27 mouse cellular contexts compared by ENCODE assay signal in genomic region chr5:7436461-7436860, GRCm38 (mm10).
DNase-seq lines count a peak whose midpoint lies in the region; ATAC-seq and TF ChIP-seq lines count a peak whose summit lies in the region.
"Had no signal": no experiment of that assay in that cellular context is flagged by ENCODE, and none has a peak within 500 bp of the region (broad histone marks: within the 10 kb centered on the region; RNA-seq: fewer than 3 reads in every experiment).

No protein-coding gene starts in this region.

- H3K27ac ChIP-seq in lung, embryonic 14.5 days (ENCODE audit: low read depth): no peak overlapping the region
- H3K27ac ChIP-seq: heart, embryonic 15.5 days; hindbrain, embryonic 10.5 days; hindbrain, embryonic 13.5 days had no signal

- H3K9me3 ChIP-seq in lung, embryonic 14.5 days (ENCODE audit: low read depth, low read length): no peaks in the 10 kb centered on the region
- H3K9me3 ChIP-seq: G1E; heart, embryonic 12.5 days; heart, embryonic 15.5 days; hindbrain, embryonic 10.5 days; hindbrain, embryonic 13.5 days had no signal

- no peak overlapping the region for H3K4me3 ChIP-seq in lung, embryonic 14.5 days (ENCODE audit: low read depth, low read length)
- H3K4me3 ChIP-seq: heart, embryonic 12.5 days; heart, embryonic 15.5 days; hindbrain, embryonic 10.5 days; hindbrain, embryonic 13.5 days had no signal

- no peaks in the 10 kb centered on the region for H3K36me3 ChIP-seq in lung, embryonic 14.5 days (ENCODE audit: insufficient read depth)
- H3K36me3 ChIP-seq: G1E; heart, embryonic 12.5 days; heart, embryonic 15.5 days; hindbrain, embryonic 10.5 days; hindbrain, embryonic 13.5 days had no signal

- peak; percentile 2 for DNase-seq in brain, adult 2 months (ENCODE audit: low read depth, low spot score)
- DNase-seq in lung, embryonic 14.5 days: peak; percentile 0
- peak; percentile 38 for DNase-seq in lung, postnatal 10 days
- DNase-seq in lung, postnatal 36 days: peak; percentile 54
- DNase-seq in layer of hippocampus, adult 11-12 months (ENCODE audit: low spot score): no peak
- no peak for DNase-seq in right cerebral cortex, adult 2 months (ENCODE audit: low spot score in 2 of 2)
- no peak for DNase-seq in adrenal gland, adult 18-20 months (ENCODE audit: low spot score in 2 of 2)
- DNase-seq: adrenal gland, adult 2 months; adrenal gland, postnatal 14 days; cerebellum, adult 18-20 months; cerebellum, adult 9-10 months; cerebellum, postnatal 14 days; forebrain, postnatal 0 days; gastrocnemius, postnatal 25 days; heart, adult 18-20 months; heart, postnatal 10 days; heart, postnatal 36 days had no signal

- H3K9ac ChIP-seq in lung, embryonic 14.5 days: no peak overlapping the region
- H3K9ac ChIP-seq: forebrain, postnatal 0 days; heart, embryonic 12.5 days; heart, embryonic 15.5 days; hindbrain, embryonic 13.5 days had no signal

- no peaks in the 10 kb centered on the region for H3K4me1 ChIP-seq in lung, embryonic 14.5 days (ENCODE audit: insufficient read depth)
- H3K4me1 ChIP-seq: heart, embryonic 12.5 days; heart, embryonic 15.5 days; hindbrain, embryonic 10.5 days; hindbrain, embryonic 13.5 days had no signal

- 42% methylated on average over 2 of the region's 2 CpGs for WGBS in lung, embryonic 14.5 days

- H3K27me3 ChIP-seq in lung, embryonic 14.5 days (ENCODE audit: insufficient read depth, low read length): no peaks in the 10 kb centered on the region
- H3K27me3 ChIP-seq: CH12.LX; heart, embryonic 12.5 days; heart, embryonic 15.5 days; hindbrain, embryonic 13.5 days had no signal

- ATAC-seq in lung, embryonic 14.5 days (ENCODE audit: insufficient read depth): no peak
- ATAC-seq in megakaryocyte progenitor cell, adult 5-6 weeks (replicated peaks; ENCODE audit: poor library complexity): no peak
- ATAC-seq: forebrain, embryonic 14.5 days; forebrain, postnatal 0 days; hindbrain, embryonic 16.5 days; Patski had no signal

- H3K4me2 ChIP-seq in lung, embryonic 14.5 days: no peak overlapping the region
- H3K4me2 ChIP-seq: heart, embryonic 12.5 days; heart, embryonic 15.5 days; hindbrain, embryonic 13.5 days had no signal

- no peak for TF ChIP-seq CTCF in lung, embryonic 14.5 days (IDR thresholded peaks at IDR 0.05; ENCODE audit: low read depth)

Comparison
In these comparisons a context has a peak if more than half of its experiments do, and no peak if none do; other contexts are left out.
1. DNase-seq: peak in brain, adult 2 months (single experiment), lung, embryonic 14.5 days (single experiment), lung, postnatal 10 days (single experiment) and lung, postnatal 36 days (single experiment); none in layer of hippocampus, adult 11-12 months (single experiment), right cerebral cortex, adult 2 months (0 of 2) and adrenal gland, adult 18-20 months (0 of 2).